Mouse (Mus musculus): Measurements from ENCODE around the gene Zmiz1.

Zmiz1 gene

GRCm38 (mm10) chr14:25554781-25555180 lies 95.8 kb downstream of the Zmiz1 start:
- DNase-seq (ENCODE audit: inconsistent age in 2 of 2, low spot score in 1 of 2): peak; percentile 77 to 86

- DNase-seq (ENCODE audit: inconsistent age in 2 of 2, low spot score in 1 of 2): peak; percentile 45 to 76
Observed at GRCm38 (mm10) chr14:25555291-25555781, 96.4 kb downstream of the Zmiz1 start.

- DNase-seq (ENCODE audit: inconsistent age in 2 of 2, low spot score in 1 of 2): no peak
Observed at GRCm38 (mm10) chr14:25555848-25556247, 96.9 kb downstream of the Zmiz1 start.

- DNase-seq (ENCODE audit: inconsistent age in 2 of 2, low spot score in 1 of 2): no peak
Observed at GRCm38 (mm10) chr14:25557014-25557413, 98.0 kb downstream of the Zmiz1 start.

GRCm38 (mm10) chr14:25558479-25558878 lies 99.5 kb downstream of the Zmiz1 start:
- peak in 1 of 2 experiments; percentile 32 for DNase-seq (ENCODE audit: inconsistent age in 2 of 2, low spot score in 1 of 2)

- DNase-seq (ENCODE audit: inconsistent age in 2 of 2, low spot score in 1 of 2): no peak
Observed at GRCm38 (mm10) chr14:25559907-25560306, 100.9 kb downstream of the Zmiz1 start.

GRCm38 (mm10) chr14:25560841-25561240 lies 101.9 kb downstream of the Zmiz1 start:
- peak in 1 of 2 experiments; percentile 43 for DNase-seq (ENCODE audit: inconsistent age in 2 of 2, low spot score in 1 of 2)

- peak in 1 of 2 experiments; percentile 65 for DNase-seq (ENCODE audit: inconsistent age in 2 of 2, low spot score in 1 of 2)
Observed at GRCm38 (mm10) chr14:25561716-25562115, 102.7 kb downstream of the Zmiz1 start.

GRCm38 (mm10) chr14:25562447-25562846 lies 103.5 kb downstream of the Zmiz1 start:
- DNase-seq (ENCODE audit: inconsistent age in 2 of 2, low spot score in 1 of 2): peak; percentile 68 to 83

GRCm38 (mm10) chr14:25562909-25563308 lies 103.9 kb downstream of the Zmiz1 start:
- DNase-seq (ENCODE audit: inconsistent age in 2 of 2, low spot score in 1 of 2): no peak

GRCm38 (mm10) chr14:25564577-25564976 lies 105.6 kb downstream of the Zmiz1 start:
- no peak for DNase-seq (ENCODE audit: inconsistent age in 2 of 2, low spot score in 1 of 2)

- peak; percentile 89 to 96 for DNase-seq (ENCODE audit: inconsistent age in 2 of 2, low spot score in 1 of 2)
Observed at GRCm38 (mm10) chr14:25565344-25566088, 106.5 kb downstream of the Zmiz1 start.

- DNase-seq (ENCODE audit: inconsistent age in 2 of 2, low spot score in 1 of 2): peak; percentile 70 to 90
Observed at GRCm38 (mm10) chr14:25567245-25567644, 108.3 kb downstream of the Zmiz1 start.

- no peak for DNase-seq (ENCODE audit: inconsistent age in 2 of 2, low spot score in 1 of 2)
Observed at GRCm38 (mm10) chr14:25567837-25568236, 108.9 kb downstream of the Zmiz1 start.

- DNase-seq (ENCODE audit: inconsistent age in 2 of 2, low spot score in 1 of 2): no peak
Observed at GRCm38 (mm10) chr14:25574047-25574870, 115.3 kb downstream of the Zmiz1 start.

GRCm38 (mm10) chr14:25576642-25577041 lies 117.7 kb downstream of the Zmiz1 start:
- DNase-seq (ENCODE audit: inconsistent age in 2 of 2, low spot score in 1 of 2): no peak

- peak in 1 of 2 experiments; percentile 46 for DNase-seq (ENCODE audit: inconsistent age in 2 of 2, low spot score in 1 of 2)
Observed at GRCm38 (mm10) chr14:25577431-25577830, 118.4 kb downstream of the Zmiz1 start.

- DNase-seq (ENCODE audit: inconsistent age in 2 of 2, low spot score in 1 of 2): no peak
Observed at GRCm38 (mm10) chr14:25579597-25579996, 120.6 kb downstream of the Zmiz1 start.

- no peak for DNase-seq (ENCODE audit: inconsistent age in 2 of 2, low spot score in 1 of 2)
Observed at GRCm38 (mm10) chr14:25580397-25580796, 121.4 kb downstream of the Zmiz1 start.

GRCm38 (mm10) chr14:25582603-25583002 lies 123.6 kb downstream of the Zmiz1 start:
- DNase-seq (ENCODE audit: inconsistent age in 2 of 2, low spot score in 1 of 2): no peak

GRCm38 (mm10) chr14:25583899-25584298 lies 124.9 kb downstream of the Zmiz1 start:
- no peak for DNase-seq (ENCODE audit: inconsistent age in 2 of 2, low spot score in 1 of 2)

All from adrenal gland, adult (tissue).